Mouse (Mus musculus) midbrain, embryonic 13.5 days (tissue): Measurements from ENCODE around the gene Zfp382. TPM values are rescaled to one million over a fixed set of nuclear protein-coding genes. Genes with fewer than 3 reads are reported as not detected.
"Not testable (repeated sequence)": the region's sequence is repeated elsewhere in the genome, so short reads cannot be mapped to it uniquely, and the experiment has no call there.

Experiments used
- ATAC-seq: fragments of 200-750 bp; cut with Nextera tagmentation; 2 replicates; pipeline ENCODE4 v1.8.0; 2017; ENCODE audit warnings: mild to moderate bottlenecking, moderate TSS enrichment, moderate library complexity
- H3K27ac ChIP-seq: fragments of 300-500 bp; sonication (generic); 2 replicates; pipeline ENCODE4 v1.5.1; 2015; ENCODE audit warnings: inconsistent platforms, mild to moderate bottlenecking, moderate library complexity
- H3K27me3 ChIP-seq: fragments of 300-500 bp; sonication (generic); 2 replicates; pipeline ENCODE4 v1.6.1; 2015; ENCODE audit warnings: mild to moderate bottlenecking, inconsistent platforms
- H3K36me3 ChIP-seq: fragments of 300-500 bp; sonication (generic); 2 replicates; pipeline ENCODE4 v1.6.1; 2015; ENCODE audit warnings: mild to moderate bottlenecking, inconsistent platforms
- H3K4me1 ChIP-seq: fragments of 300-500 bp; sonication (generic); replicated peaks from 2 replicates; pipeline ENCODE4 v1.6.1; 2015; ENCODE audit warnings: inconsistent platforms
- H3K4me2 ChIP-seq: fragments of 300-500 bp; sonication (generic); replicated peaks from 2 replicates; pipeline ENCODE4 v1.6.1; 2015; ENCODE audit warnings: moderate library complexity, mild to moderate bottlenecking, inconsistent platforms
- H3K4me3 ChIP-seq: fragments of 300-500 bp; sonication (generic); replicated peaks from 2 replicates; pipeline ENCODE4 v1.5.1; 2015; ENCODE audit warnings: mild to moderate bottlenecking, inconsistent platforms
- H3K9ac ChIP-seq: fragments of 300-500 bp; sonication (generic); replicated peaks from 2 replicates; pipeline ENCODE4 v1.6.1; 2015; ENCODE audit warnings: mild to moderate bottlenecking, inconsistent platforms
- H3K9me3 ChIP-seq: fragments of 300-500 bp; sonication (generic); 2 replicates; pipeline ENCODE4 v1.6.1; 2016; ENCODE audit warnings: mild to moderate bottlenecking, inconsistent platforms
- WGBS: fragments of 180-500 bp; shearing (Covaris S2); methylation state at CpG from one replicate; pipeline ENCODE4 v1.1.7; 2015; 5-methylcytosine and 5-hydroxymethylcytosine counted together
- polyA plus RNA-seq: library from polyadenylated mRNA; unstranded; fragments of >200 nt; fragmentation: Nextera tagmentation; extraction: Ambion mirVana; gene quantifications from 2 replicates; pipeline ENCODE4 v1.2.1, GENCODE M21; 2015

Gene Zfp382
- polyA plus RNA-seq, 1 experiment from 2014 or later, result 19.4 TPM

GRCm38 (mm10) chr7:30163113-30163512, 41.4 kb downstream of the Zfp382 start:
- WGBS, result 97% methylated on average over 5 of the region's 5 CpGs
- Histone ChIP-seq H3K4me2 (no peak overlapping the region), H3K4me3 (no peak overlapping the region), H3K27ac (no peak overlapping the region), H3K36me3 (peaks cover 90% of the 10 kb centered on the region), H3K27me3 (no peaks in the 10 kb centered on the region), H3K9me3 (peaks cover 78% of the 10 kb centered on the region), H3K4me1 (peaks cover 3% of the 10 kb centered on the region), H3K9ac (no peak overlapping the region)
- no peak for ATAC-seq

GRCm38 (mm10) chr7:30164745-30165144, 43.0 kb downstream of the Zfp382 start:
- Histone ChIP-seq H3K4me2 (no peak overlapping the region), H3K4me3 (no peak overlapping the region), H3K9ac (no peak overlapping the region), H3K27me3 (no peaks in the 10 kb centered on the region), H3K9me3 (peaks cover 64% of the 10 kb centered on the region), H3K4me1 (peaks cover 8% of the 10 kb centered on the region), H3K36me3 (peaks cover 74% of the 10 kb centered on the region), H3K27ac (no peak overlapping the region)
- ATAC-seq, result no peak
- WGBS, result 98% methylated on average over 2 of the region's 2 CpGs

- H3K27me3 ChIP-seq, result no peaks in the 10 kb centered on the region
- peak overlapping the region; percentile 81 for H3K9ac ChIP-seq
- ATAC-seq, result peak; percentile 53; the same call in 1 of the 2 replicates
- peak overlapping the region; percentile 56 for H3K4me3 ChIP-seq
- H3K9me3 ChIP-seq, result peaks cover 30% of the 10 kb centered on the region
- H3K27ac ChIP-seq, result peak overlapping the region; percentile 92
- peaks cover 18% of the 10 kb centered on the region for H3K4me1 ChIP-seq
- WGBS, result 3% methylated on average over 21 of the region's 21 CpGs
- peaks cover 35% of the 10 kb centered on the region for H3K36me3 ChIP-seq
- H3K4me2 ChIP-seq, result peak overlapping the region; percentile 69
Measured at GRCm38 (mm10) chr7:30168914-30169582, 47.3 kb downstream of the Zfp382 start.

GRCm38 (mm10) chr7:30169583-30170282, 48.0 kb downstream of the Zfp382 start, which contains the start of gene Zfp146:
Gene Zfp146, minus strand, starts transcription at chr7:30169750.
- Histone ChIP-seq H3K4me2 (peak within 1 kb of the TSS; percentile 69), H3K4me3 (peak within 1 kb of the TSS; percentile 56), H3K4me1 (peaks cover 18% of the 10 kb centered on the region), H3K9me3 (peaks cover 25% of the 10 kb centered on the region), H3K27me3 (no peaks in the 10 kb centered on the region), H3K27ac (peak within 1 kb of the TSS; percentile 92), H3K36me3 (peaks cover 30% of the 10 kb centered on the region), H3K9ac (peak within 1 kb of the TSS; percentile 81)
- peak; percentile 96 for ATAC-seq
- under 1% methylated on average over 36 of the region's 36 CpGs for WGBS

DNA sequence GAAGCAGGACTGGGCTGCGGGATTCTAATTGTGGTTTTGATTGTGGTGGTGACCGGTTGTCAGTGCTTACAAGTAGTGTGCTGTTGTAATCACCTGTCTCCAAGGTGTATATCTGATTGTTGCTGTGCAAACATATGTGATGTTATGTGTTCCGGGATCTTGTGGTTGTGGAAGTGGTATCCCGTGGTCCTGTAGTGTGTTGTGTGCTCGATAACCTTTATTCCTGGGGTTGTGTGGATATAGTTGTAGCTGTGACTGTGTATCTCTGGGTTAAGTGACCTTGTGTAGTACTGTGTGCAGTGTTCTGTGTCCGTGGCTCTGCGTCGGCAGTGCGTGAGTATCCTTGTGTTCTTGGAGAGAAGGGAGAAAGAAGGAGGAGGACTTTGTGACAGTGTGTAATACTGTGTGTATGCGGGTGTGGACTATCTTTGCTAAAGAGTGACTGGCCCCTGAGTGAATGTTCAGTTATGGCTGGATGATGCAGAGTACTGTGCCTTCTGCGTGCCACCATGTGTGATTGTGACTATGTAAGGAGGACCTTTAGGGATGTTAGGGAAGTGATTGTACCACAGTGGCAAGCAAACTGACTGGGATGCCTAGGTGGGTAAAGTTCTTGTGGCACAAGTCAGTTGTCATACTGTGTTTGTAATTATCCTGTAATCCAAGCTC, 48.7 kb downstream of the Zfp382 start:
- peak overlapping the region; percentile 92 for H3K27ac ChIP-seq
- peak; percentile 59; the same call in 1 of the 2 replicates for ATAC-seq
- H3K9me3 ChIP-seq, result peaks cover 21% of the 10 kb centered on the region
- peaks cover 18% of the 10 kb centered on the region for H3K4me1 ChIP-seq
- peak overlapping the region; percentile 56 for H3K4me3 ChIP-seq
- H3K9ac ChIP-seq, result peak overlapping the region; percentile 81
- no peaks in the 10 kb centered on the region for H3K27me3 ChIP-seq
- H3K4me2 ChIP-seq, result peak overlapping the region; percentile 69
- WGBS, result 25% methylated on average over 11 of the region's 11 CpGs
- H3K36me3 ChIP-seq, result peaks cover 24% of the 10 kb centered on the region

GRCm38 (mm10) chr7:30176474-30176873, 54.7 kb downstream of the Zfp382 start:
- 78% methylated on average over 12 of the region's 12 CpGs for whole genome bisulfite sequencing
- H3K9ac ChIP-seq, result no peak overlapping the region
- peaks cover 45% of the 10 kb centered on the region for H3K36me3 ChIP-seq
- no peaks in the 10 kb centered on the region for H3K27me3 ChIP-seq
- no peak for ATAC-seq
- H3K4me3 ChIP-seq, result no peak overlapping the region
- H3K4me2 ChIP-seq, result no peak overlapping the region
- H3K9me3 ChIP-seq, result no peaks in the 10 kb centered on the region
- H3K4me1 ChIP-seq, result no peaks in the 10 kb centered on the region
- no peak overlapping the region for H3K27ac ChIP-seq

GRCm38 (mm10) chr7:30178256-30178655, 56.5 kb downstream of the Zfp382 start:
- H3K36me3 ChIP-seq, result peaks cover 45% of the 10 kb centered on the region
- H3K27me3 ChIP-seq, result no peaks in the 10 kb centered on the region
- no peak overlapping the region for H3K4me2 ChIP-seq
- H3K27ac ChIP-seq, result no peak overlapping the region
- no peak overlapping the region for H3K9ac ChIP-seq
- WGBS, result 86% methylated on average over 11 of the region's 11 CpGs
- no peak overlapping the region for H3K4me3 ChIP-seq
- no peaks in the 10 kb centered on the region for H3K4me1 ChIP-seq
- ATAC-seq, result no peak
- H3K9me3 ChIP-seq, result no peaks in the 10 kb centered on the region

GRCm38 (mm10) chr7:30181308-30181707, 59.6 kb downstream of the Zfp382 start:
- WGBS, result 2% methylated on average over 4 of the region's 4 CpGs
- peak overlapping the region; percentile 46; the same call in 1 of the 2 replicates for H3K9ac ChIP-seq
- H3K4me1 ChIP-seq, result peaks cover 9% of the 10 kb centered on the region
- no peaks in the 10 kb centered on the region for H3K27me3 ChIP-seq
- H3K36me3 ChIP-seq, result peaks cover 51% of the 10 kb centered on the region
- no peaks in the 10 kb centered on the region for H3K9me3 ChIP-seq
- ATAC-seq, result peak; percentile 35; the same call in 1 of the 2 replicates
- no peak overlapping the region for H3K27ac ChIP-seq
- no peak overlapping the region for H3K4me3 ChIP-seq
- no peak overlapping the region; the same call in 1 of the 2 replicates for H3K4me2 ChIP-seq

DNA sequence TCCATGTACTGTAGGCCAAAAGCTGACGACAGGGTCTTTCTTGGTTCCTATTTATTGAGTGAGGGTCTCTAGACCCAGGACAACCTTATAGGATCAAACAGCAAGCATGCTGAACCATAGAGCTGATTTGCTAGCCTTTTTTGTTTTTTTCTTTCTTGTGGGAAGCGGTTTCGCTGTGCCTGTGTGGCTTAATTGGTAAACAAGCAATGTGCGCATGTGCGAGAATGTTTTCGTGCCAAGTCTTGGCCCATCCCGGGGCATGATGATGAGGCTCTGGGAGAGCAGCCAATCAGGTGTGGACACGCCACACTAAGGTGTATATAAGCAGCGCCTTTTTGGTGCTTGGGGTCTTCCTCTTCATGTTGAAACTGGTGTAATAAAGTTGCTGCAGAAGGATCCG, 60.2 kb downstream of the Zfp382 start:
- not testable (repeated sequence) for H3K9me3 ChIP-seq, H3K27me3 ChIP-seq, H3K27ac ChIP-seq, H3K4me3 ChIP-seq, H3K4me2 ChIP-seq, H3K4me1 ChIP-seq, ATAC-seq
- H3K36me3 ChIP-seq, result peaks cover 51% of the 10 kb centered on the region
- 93% methylated on average over 10 of the region's 10 CpGs for WGBS
- H3K9ac ChIP-seq, result peak overlapping the region; percentile 46; the same call in 1 of the 2 replicates

DNA sequence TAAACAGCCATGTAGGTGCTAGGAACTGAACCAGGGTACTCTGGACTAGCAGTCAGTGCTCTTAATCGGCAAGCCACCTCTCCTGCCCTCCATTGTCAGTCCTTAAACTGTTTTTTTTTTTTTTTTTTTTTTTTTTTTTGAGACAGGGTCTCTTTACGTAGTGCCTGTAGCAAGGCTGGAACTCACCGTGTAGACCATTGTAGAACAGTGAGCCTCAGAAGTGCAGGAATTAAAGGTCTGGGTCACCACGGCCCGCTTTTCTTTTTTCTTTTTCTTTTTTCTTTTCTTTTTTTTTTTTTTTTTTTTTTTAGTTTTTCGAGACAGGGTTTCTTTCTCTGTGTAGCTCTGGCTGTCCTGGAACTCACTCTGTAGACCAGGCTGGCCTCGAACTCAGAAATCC, 61.4 kb downstream of the Zfp382 start:
- peaks cover 54% of the 10 kb centered on the region for H3K36me3 ChIP-seq
- not testable (repeated sequence) for H3K9me3 ChIP-seq, H3K4me3 ChIP-seq, H3K4me2 ChIP-seq, ATAC-seq, H3K27me3 ChIP-seq, H3K27ac ChIP-seq, H3K9ac ChIP-seq, H3K4me1 ChIP-seq
- 72% methylated on average over 6 of the region's 7 CpGs for WGBS

DNA sequence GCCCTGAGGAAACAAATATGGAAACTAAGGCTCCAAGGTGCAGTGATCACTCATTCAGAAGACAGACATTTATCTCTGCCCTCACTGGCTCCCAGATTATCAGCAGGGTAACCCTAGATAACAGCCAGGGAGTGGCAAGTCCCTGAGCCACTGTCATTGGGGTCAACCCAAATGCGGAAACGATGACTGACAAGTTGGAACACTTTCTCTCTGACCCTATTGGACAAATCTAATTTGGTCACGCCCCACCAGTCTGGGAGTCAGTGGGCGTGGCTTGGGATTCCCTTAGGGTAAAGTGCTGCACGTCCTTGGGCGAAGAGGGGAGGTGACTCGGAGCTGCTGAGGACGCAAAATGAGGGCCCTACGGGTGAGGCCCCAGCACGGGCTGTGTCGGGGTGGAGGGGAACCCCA, 62.1 kb downstream of the Zfp382 start, which contains the start of gene Cox7a1:
Gene Cox7a1 (plus strand): TSS at position 266 of the 411 bp plus-strand sequence.
- WGBS, result 1% methylated on average over 11 of the region's 11 CpGs
- peak; percentile 37; the same call in 1 of the 2 replicates for ATAC-seq
- peak within 1 kb of the TSS; percentile 13; the same call in 1 of the 2 replicates for H3K4me3 ChIP-seq
- H3K27ac ChIP-seq, result no peak within 1 kb of the TSS
- no peaks in the 10 kb centered on the region for H3K9me3 ChIP-seq
- peaks cover 54% of the 10 kb centered on the region for H3K36me3 ChIP-seq
- 0 out of 2 replicates have a peak within 1 kb of the TSS, but pooled peaks have one; percentile 41 for H3K9ac ChIP-seq
- no peaks in the 10 kb centered on the region for H3K27me3 ChIP-seq
- H3K4me2 ChIP-seq, result peak within 1 kb of the TSS; percentile 42
- H3K4me1 ChIP-seq, result peaks cover 9% of the 10 kb centered on the region
